Mouse (Mus musculus) kidney, adult 11 months (tissue): ENCODE results near the gene Ptgds.

Source experiments
- DNase-seq: peaks from one replicate; pipeline ENCODE4 v3.0.0; 2022

Ptgds gene

GRCm38 (mm10) chr2:25469969-25470368 is at the start of gene Ptgds:
Gene Ptgds, minus strand, starts transcription at chr2:25470046.
- no peak for DNase-seq

- DNase-seq = no peak
These were observed 40.1 kb upstream of the Ptgds start for GRCm38 (mm10) chr2:25509912-25510311.

- DNase-seq = peak; percentile 25
These were observed 37.1 kb upstream of the Ptgds start for GRCm38 (mm10) chr2:25506964-25507363.

GRCm38 (mm10) chr2:25505860-25506259 is 36.0 kb upstream of the Ptgds start:
- DNase-seq = no peak

GRCm38 (mm10) chr2:25505000-25505399 is 35.2 kb upstream of the Ptgds start:
- no peak for DNase-seq

- no peak for DNase-seq
These were observed 34.7 kb upstream of the Ptgds start for GRCm38 (mm10) chr2:25504538-25504937.

GRCm38 (mm10) chr2:25502726-25503125 is 32.9 kb upstream of the Ptgds start:
- DNase-seq = no peak

- no peak for DNase-seq
These were observed 32.0 kb upstream of the Ptgds start, which contains the start of gene C8g for GRCm38 (mm10) chr2:25501593-25502486. Gene C8g, minus strand, starts transcription at chr2:25501719.

GRCm38 (mm10) chr2:25500576-25501405 is 30.9 kb upstream of the Ptgds start, which contains the start of gene Fbxw5:
Gene Fbxw5, plus strand, starts transcription at chr2:25500750.
- DNase-seq = peak; percentile 83

GRCm38 (mm10) chr2:25500071-25500575 is 30.3 kb upstream of the Ptgds start:
- no peak for DNase-seq

- DNase-seq = no peak
These were observed 29.0 kb upstream of the Ptgds start for GRCm38 (mm10) chr2:25498622-25499478.

GRCm38 (mm10) chr2:25497846-25498575 is 28.2 kb upstream of the Ptgds start:
- DNase-seq = no peak

- no peak for DNase-seq
These were observed 26.6 kb upstream of the Ptgds start for GRCm38 (mm10) chr2:25496462-25496861.

- no peak for DNase-seq
These were observed 23.7 kb upstream of the Ptgds start, which contains the start of gene Lcn12 for GRCm38 (mm10) chr2:25493476-25493961. Gene Lcn12, minus strand, starts transcription at chr2:25493911.

GRCm38 (mm10) chr2:25492988-25493387 is 23.1 kb upstream of the Ptgds start:
- DNase-seq = no peak

GRCm38 (mm10) chr2:25488671-25489068 is 18.8 kb upstream of the Ptgds start:
- no peak for DNase-seq

GRCm38 (mm10) chr2:25487965-25488670 is 18.3 kb upstream of the Ptgds start:
- no peak for DNase-seq

GRCm38 (mm10) chr2:25484901-25485647 is 15.2 kb upstream of the Ptgds start:
- peak; percentile 76 for DNase-seq

GRCm38 (mm10) chr2:25482969-25483368 is 13.1 kb upstream of the Ptgds start:
- DNase-seq = no peak

- no peak for DNase-seq
These were observed 10.7 kb upstream of the Ptgds start for GRCm38 (mm10) chr2:25480541-25480940.
